Mouse (Mus musculus): ENCODE measurements around the gene Usp28. TPM values are rescaled to one million over a fixed set of nuclear protein-coding genes. Genes with fewer than 3 reads are reported as not detected.

Gene Usp28
- polyA plus RNA-seq, 1 experiment from 2014 or later: 19.6 TPM

DNA sequence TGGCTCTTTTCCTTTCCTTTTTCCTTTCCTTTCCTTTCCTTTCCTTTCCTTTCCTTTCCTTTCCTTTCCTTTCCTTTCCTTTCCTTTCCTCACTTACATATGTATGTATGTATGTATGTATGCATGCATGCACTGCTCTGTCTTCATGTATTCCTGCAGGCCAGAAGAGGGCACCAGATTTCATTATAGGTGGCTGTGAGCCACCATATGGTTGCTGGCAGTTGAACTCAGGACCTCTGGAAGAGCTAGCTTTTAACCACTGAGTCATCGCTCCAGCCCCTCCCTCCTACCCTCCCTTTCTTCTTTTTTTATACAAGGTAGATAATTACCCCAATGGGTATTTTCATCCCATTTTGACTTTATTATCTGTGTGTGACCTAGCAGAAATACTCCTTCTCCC lies 10.6 kb downstream of the Usp28 start:
- H3K4me1 ChIP-seq (ENCODE audit: control insufficient read depth, insufficient read depth, low read length): no peaks in the 10 kb centered on the region
- H3K9me3 ChIP-seq (ENCODE audit: control insufficient read depth, low read length): no peaks in the 10 kb centered on the region
- 96% methylated on average over 1 of the region's 1 CpGs for WGBS
- H3K27ac ChIP-seq (ENCODE audit: low read length): no peak overlapping the region
- H3K4me3 ChIP-seq (ENCODE audit: low read length): no peak overlapping the region
- H3K36me3 ChIP-seq (ENCODE audit: control insufficient read depth, insufficient read depth, low read length): 0 out of 2 replicates have a peak, but pooled peaks cover 6% of the 10 kb centered on the region
- ATAC-seq: no peak
- H3K27me3 ChIP-seq (replicated peaks; ENCODE audit: control insufficient read depth, insufficient read depth, low read length): no peaks in the 10 kb centered on the region
- no peak overlapping the region for H3K4me2 ChIP-seq (ENCODE audit: low read depth, low read length)
- H3K9ac ChIP-seq (ENCODE audit: low read depth, low read length): no peak overlapping the region

DNA sequence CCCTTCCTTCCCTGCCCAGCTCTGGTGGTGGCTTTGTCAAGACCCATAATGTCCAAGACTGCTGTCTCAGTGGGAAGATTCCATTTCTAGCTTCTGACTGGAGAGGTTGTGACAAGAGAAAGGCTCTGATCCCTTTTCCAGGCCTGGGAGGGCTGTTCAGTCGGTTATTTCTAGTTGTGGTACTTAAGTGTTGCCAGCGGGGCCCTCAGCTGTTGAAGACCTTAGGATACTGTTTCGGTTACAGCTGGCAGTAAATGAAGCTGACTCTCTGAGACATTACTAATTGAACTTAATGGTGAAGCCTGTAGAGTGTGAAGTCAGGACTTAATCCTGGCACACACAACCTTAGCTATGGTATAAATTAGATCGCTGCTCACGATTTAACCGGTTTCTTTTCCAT lies 14.1 kb downstream of the Usp28 start:
- no peak overlapping the region for H3K27ac ChIP-seq (ENCODE audit: low read length)
- H3K4me2 ChIP-seq (ENCODE audit: low read depth, low read length): no peak overlapping the region
- no peak for ATAC-seq
- H3K4me1 ChIP-seq (ENCODE audit: control insufficient read depth, insufficient read depth, low read length): no peaks in the 10 kb centered on the region
- 83% methylated on average over 6 of the region's 6 CpGs for WGBS
- 0 out of 2 replicates have a peak, but pooled peaks cover 3% of the 10 kb centered on the region for H3K36me3 ChIP-seq (ENCODE audit: control insufficient read depth, insufficient read depth, low read length)
- no peaks in the 10 kb centered on the region for H3K27me3 ChIP-seq (replicated peaks; ENCODE audit: control insufficient read depth, insufficient read depth, low read length)
- no peak overlapping the region for H3K4me3 ChIP-seq (ENCODE audit: low read length)
- H3K9ac ChIP-seq (ENCODE audit: low read depth, low read length): no peak overlapping the region
- H3K9me3 ChIP-seq (ENCODE audit: control insufficient read depth, low read length): no peaks in the 10 kb centered on the region

DNA sequence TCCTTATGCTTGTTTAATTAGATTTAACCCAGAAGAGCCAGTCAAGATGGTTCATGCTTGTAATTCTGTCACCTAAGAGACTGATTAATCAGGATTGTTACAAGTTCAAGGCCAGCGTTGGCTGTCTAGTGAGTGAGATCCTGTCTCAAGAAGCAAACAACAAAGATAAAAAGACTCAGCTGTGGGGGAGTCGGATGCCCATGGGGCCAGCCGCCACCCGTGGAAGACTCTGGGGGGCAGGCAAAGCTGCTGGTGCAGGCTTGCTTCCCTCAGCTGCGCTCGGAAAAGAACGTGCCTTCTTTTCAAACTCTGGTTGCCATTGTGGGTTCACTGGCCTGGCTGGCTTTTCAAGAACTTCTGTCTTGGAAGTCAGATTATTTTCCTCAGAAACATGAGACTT lies 30.6 kb downstream of the Usp28 start:
- Histone ChIP-seq H3K27me3 (replicated peaks; ENCODE audit: control insufficient read depth, insufficient read depth, low read length) (no peaks in the 10 kb centered on the region), H3K36me3 (ENCODE audit: control insufficient read depth, insufficient read depth, low read length) (0 out of 2 replicates have a peak, but pooled peaks cover 2% of the 10 kb centered on the region), H3K4me1 (ENCODE audit: control insufficient read depth, insufficient read depth, low read length) (no peaks in the 10 kb centered on the region), H3K9ac (ENCODE audit: low read depth, low read length) (no peak overlapping the region), H3K9me3 (ENCODE audit: control insufficient read depth, low read length) (no peaks in the 10 kb centered on the region), H3K27ac (ENCODE audit: low read length) (no peak overlapping the region), H3K4me3 (ENCODE audit: low read length) (no peak overlapping the region), H3K4me2 (ENCODE audit: low read depth, low read length) (no peak overlapping the region)
- no peak for ATAC-seq
- 67% methylated on average over 7 of the region's 7 CpGs for WGBS

DNA sequence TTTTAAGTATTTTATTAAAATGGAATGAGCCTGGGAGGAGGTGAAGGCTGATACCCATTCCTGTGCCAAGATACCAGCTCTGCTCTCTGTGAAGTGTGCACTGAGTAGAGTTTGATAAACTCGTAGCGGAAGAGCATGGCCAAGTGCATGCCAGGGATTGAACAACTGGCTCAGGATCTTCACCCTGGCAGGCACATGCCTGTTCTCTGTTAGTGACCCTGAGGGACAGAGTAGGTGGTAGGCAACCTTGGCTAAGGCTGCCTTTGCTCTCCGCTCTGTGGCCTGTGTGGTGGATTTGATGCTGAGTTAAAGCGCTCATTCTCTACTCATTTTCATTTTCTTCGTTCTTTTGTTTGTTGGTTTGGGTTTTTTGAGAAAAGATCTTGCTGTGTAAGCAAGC lies 36.1 kb downstream of the Usp28 start:
- Histone ChIP-seq H3K27ac (ENCODE audit: low read length) (no peak overlapping the region), H3K4me2 (ENCODE audit: low read depth, low read length) (no peak overlapping the region), H3K4me1 (ENCODE audit: control insufficient read depth, insufficient read depth, low read length) (no peaks in the 10 kb centered on the region), H3K27me3 (replicated peaks; ENCODE audit: control insufficient read depth, insufficient read depth, low read length) (no peaks in the 10 kb centered on the region), H3K36me3 (ENCODE audit: control insufficient read depth, insufficient read depth, low read length) (peaks cover 4% of the 10 kb centered on the region), H3K4me3 (ENCODE audit: low read length) (no peak overlapping the region), H3K9me3 (ENCODE audit: control insufficient read depth, low read length) (no peaks in the 10 kb centered on the region), H3K9ac (ENCODE audit: low read depth, low read length) (no peak overlapping the region)
- WGBS: 90% methylated on average over 5 of the region's 5 CpGs
- ATAC-seq: no peak

DNA sequence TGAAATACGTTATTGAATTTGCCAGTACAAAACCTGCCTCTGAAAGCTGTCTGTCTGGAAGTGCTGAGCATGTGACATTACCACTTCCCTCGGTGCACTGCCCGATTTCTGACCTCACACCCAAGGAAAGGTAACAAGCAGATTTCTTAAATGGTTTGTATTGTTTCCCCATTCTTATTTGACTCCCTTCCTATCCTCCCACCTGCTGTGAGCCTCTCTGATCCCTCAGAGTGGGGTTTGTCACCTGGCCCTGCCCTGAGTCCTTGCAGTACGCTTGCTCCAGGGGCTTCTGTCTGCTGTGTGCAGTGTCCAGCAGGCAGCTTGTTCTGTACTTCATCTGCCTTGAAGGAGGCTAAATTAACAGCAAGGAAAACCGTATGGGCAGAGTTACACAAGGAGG lies 38.8 kb downstream of the Usp28 start:
- peaks cover 7% of the 10 kb centered on the region for H3K36me3 ChIP-seq (ENCODE audit: control insufficient read depth, insufficient read depth, low read length)
- 81% methylated on average over 5 of the region's 5 CpGs for WGBS
- no peak overlapping the region for H3K9ac ChIP-seq (ENCODE audit: low read depth, low read length)
- no peaks in the 10 kb centered on the region for H3K27me3 ChIP-seq (replicated peaks; ENCODE audit: control insufficient read depth, insufficient read depth, low read length)
- no peaks in the 10 kb centered on the region for H3K4me1 ChIP-seq (ENCODE audit: control insufficient read depth, insufficient read depth, low read length)
- H3K27ac ChIP-seq (ENCODE audit: low read length): no peak overlapping the region
- H3K4me3 ChIP-seq (ENCODE audit: low read length): no peak overlapping the region
- H3K4me2 ChIP-seq (ENCODE audit: low read depth, low read length): no peak overlapping the region
- H3K9me3 ChIP-seq (ENCODE audit: control insufficient read depth, low read length): no peaks in the 10 kb centered on the region
- no peak for ATAC-seq

DNA sequence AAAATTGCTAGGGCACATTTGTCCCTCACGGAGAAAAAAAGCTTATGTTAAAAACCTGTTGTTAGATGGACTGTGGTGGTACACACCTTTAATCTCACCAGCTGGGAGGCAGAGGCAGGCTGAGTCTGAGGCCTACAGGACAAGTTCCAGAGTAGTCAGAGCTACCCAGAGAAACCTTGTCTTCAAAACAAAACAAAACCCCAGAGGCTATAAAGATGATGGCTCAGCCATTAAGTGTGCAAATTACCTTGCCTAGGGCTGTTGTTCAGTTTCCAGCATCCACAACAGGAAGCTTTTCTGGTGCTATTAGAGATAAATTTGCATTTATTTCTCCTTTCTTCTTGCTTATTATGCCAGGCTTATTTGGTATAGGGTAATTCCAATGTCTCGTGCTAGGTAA lies 39.4 kb downstream of the Usp28 start:
- WGBS: 86% methylated on average over 2 of the region's 2 CpGs

DNA sequence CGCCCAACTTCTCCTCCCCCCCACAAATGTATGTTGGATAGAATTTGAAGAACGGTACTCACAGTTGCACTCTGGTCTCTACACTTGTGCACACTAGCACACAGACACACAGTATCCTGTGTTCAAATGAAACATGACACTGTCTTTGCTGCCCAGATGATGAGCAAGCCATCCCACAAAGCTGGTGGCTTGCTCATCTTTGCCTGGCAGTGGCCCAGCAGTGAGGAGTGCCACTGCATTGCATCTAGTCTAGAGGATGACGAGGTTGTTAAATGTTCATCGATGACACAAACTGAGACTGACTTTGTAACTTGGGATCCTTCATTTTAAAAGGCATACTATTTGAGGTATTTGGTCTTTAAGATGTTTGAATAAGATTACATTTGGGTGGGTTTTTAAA lies 49.6 kb downstream of the Usp28 start:
- H3K36me3 ChIP-seq (ENCODE audit: control insufficient read depth, insufficient read depth, low read length): no peaks in the 10 kb centered on the region; the same call in 1 of the 2 replicates
- WGBS: 94% methylated on average over 4 of the region's 4 CpGs

More for the DNA sequence above, 39.4 kb downstream of the Usp28 start:
- H3K36me3 ChIP-seq (ENCODE audit: control insufficient read depth, insufficient read depth, low read length): peaks cover 7% of the 10 kb centered on the region
- H3K27me3 ChIP-seq (replicated peaks; ENCODE audit: control insufficient read depth, insufficient read depth, low read length): no peaks in the 10 kb centered on the region
- H3K4me2 ChIP-seq (ENCODE audit: low read depth, low read length): no peak overlapping the region
- H3K9me3 ChIP-seq (ENCODE audit: control insufficient read depth, low read length): no peaks in the 10 kb centered on the region
- no peak overlapping the region for H3K27ac ChIP-seq (ENCODE audit: low read length)
- no peak for ATAC-seq
- no peaks in the 10 kb centered on the region for H3K4me1 ChIP-seq (ENCODE audit: control insufficient read depth, insufficient read depth, low read length)
- H3K4me3 ChIP-seq (ENCODE audit: low read length): no peak overlapping the region
- H3K9ac ChIP-seq (ENCODE audit: low read depth, low read length): no peak overlapping the region

DNA sequence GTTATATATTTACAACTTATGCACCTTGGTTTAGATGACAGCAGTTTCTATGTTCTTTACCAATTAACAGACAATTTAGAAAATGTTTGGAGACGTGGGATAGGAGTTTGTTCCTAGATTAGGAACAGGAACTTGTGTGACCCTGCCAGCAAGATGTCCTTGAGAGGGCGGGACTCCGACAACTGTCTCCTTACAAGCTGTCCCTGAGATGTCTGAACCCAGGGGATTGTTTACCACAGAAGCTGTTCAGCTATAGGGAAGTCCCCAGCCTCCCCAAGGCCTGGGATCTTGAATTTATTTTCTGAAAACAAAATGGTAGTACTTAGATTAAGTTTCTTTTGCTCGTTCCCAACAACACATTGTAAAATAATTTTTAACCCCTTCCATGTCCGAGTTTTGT lies 65.7 kb downstream of the Usp28 start:
- no peak overlapping the region for H3K9ac ChIP-seq (ENCODE audit: low read depth, low read length)
- no peak for ATAC-seq
- H3K27ac ChIP-seq (ENCODE audit: low read length): no peak overlapping the region
- no peaks in the 10 kb centered on the region for H3K36me3 ChIP-seq (ENCODE audit: control insufficient read depth, insufficient read depth, low read length)
- H3K4me3 ChIP-seq (ENCODE audit: low read length): no peak overlapping the region
- H3K4me1 ChIP-seq (ENCODE audit: control insufficient read depth, insufficient read depth, low read length): no peaks in the 10 kb centered on the region
- no peak overlapping the region for H3K4me2 ChIP-seq (ENCODE audit: low read depth, low read length)
- H3K27me3 ChIP-seq (replicated peaks; ENCODE audit: control insufficient read depth, insufficient read depth, low read length): no peaks in the 10 kb centered on the region
- H3K9me3 ChIP-seq (ENCODE audit: control insufficient read depth, low read length): no peaks in the 10 kb centered on the region
- 66% methylated on average over 5 of the region's 5 CpGs for WGBS

More for the DNA sequence above, 49.6 kb downstream of the Usp28 start:
- Histone ChIP-seq H3K4me3 (ENCODE audit: low read length) (no peak overlapping the region), H3K9ac (ENCODE audit: low read depth, low read length) (no peak overlapping the region), H3K4me1 (ENCODE audit: control insufficient read depth, insufficient read depth, low read length) (no peaks in the 10 kb centered on the region), H3K27ac (ENCODE audit: low read length) (no peak overlapping the region), H3K4me2 (ENCODE audit: low read depth, low read length) (no peak overlapping the region), H3K27me3 (replicated peaks; ENCODE audit: control insufficient read depth, insufficient read depth, low read length) (no peaks in the 10 kb centered on the region), H3K9me3 (ENCODE audit: control insufficient read depth, low read length) (no peaks in the 10 kb centered on the region)
- ATAC-seq: no peak

DNA sequence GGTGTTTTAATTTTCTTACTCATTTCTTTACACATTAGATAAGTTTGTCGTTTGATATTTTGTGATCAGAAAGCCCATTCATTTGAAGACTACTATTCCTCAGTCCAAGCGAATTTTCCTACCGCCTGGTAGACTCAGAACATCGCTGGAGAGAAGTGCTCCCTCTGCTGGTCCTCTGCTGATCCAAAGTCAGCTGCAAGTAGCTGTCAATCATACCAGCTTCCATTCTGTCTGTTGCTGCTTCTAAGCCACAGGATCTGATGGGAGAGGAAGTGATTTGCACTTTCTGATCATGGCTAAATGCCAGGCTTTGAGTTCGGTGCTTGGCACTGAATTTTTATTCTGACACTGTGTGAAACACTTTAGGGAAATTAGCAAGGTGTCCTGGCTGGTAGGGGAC lies 66.2 kb downstream of the Usp28 start:
- 12% methylated on average over 5 of the region's 5 CpGs for WGBS

DNA sequence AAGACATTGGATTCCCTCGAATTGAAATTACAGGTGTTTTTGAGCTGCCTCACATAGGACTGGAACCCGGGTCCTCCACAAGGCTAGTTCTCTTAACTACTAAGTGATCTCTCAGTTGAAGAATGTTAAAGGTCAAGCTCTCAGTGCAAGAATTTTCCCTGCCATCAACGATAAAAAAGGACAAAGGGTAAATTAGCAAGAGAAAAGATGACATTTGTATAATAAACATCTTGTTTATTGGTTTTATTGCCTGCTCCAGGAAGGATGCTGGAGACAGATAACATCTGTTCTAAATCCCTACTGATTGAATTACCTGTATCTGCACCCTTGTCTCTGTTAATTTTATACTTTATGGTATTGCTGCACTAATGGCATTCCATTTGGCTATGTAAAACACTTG lies 68.9 kb downstream of the Usp28 start:
- Histone ChIP-seq H3K27ac (ENCODE audit: low read length) (no peak overlapping the region), H3K4me3 (ENCODE audit: low read length) (no peak overlapping the region), H3K9me3 (ENCODE audit: control insufficient read depth, low read length) (no peaks in the 10 kb centered on the region), H3K4me2 (ENCODE audit: low read depth, low read length) (no peak overlapping the region), H3K27me3 (replicated peaks; ENCODE audit: control insufficient read depth, insufficient read depth, low read length) (no peaks in the 10 kb centered on the region), H3K9ac (ENCODE audit: low read depth, low read length) (no peak overlapping the region), H3K4me1 (ENCODE audit: control insufficient read depth, insufficient read depth, low read length) (peaks cover 8% of the 10 kb centered on the region), H3K36me3 (ENCODE audit: control insufficient read depth, insufficient read depth, low read length) (no peaks in the 10 kb centered on the region)
- no peak for ATAC-seq
- 75% methylated on average over 3 of the region's 3 CpGs for WGBS

More for the DNA sequence above, 66.2 kb downstream of the Usp28 start:
- no peak for ATAC-seq
- Histone ChIP-seq H3K4me3 (ENCODE audit: low read length) (no peak overlapping the region), H3K36me3 (ENCODE audit: control insufficient read depth, insufficient read depth, low read length) (no peaks in the 10 kb centered on the region), H3K4me1 (ENCODE audit: control insufficient read depth, insufficient read depth, low read length) (peaks cover 3% of the 10 kb centered on the region), H3K27me3 (replicated peaks; ENCODE audit: control insufficient read depth, insufficient read depth, low read length) (no peaks in the 10 kb centered on the region), H3K9ac (ENCODE audit: low read depth, low read length) (no peak overlapping the region), H3K4me2 (ENCODE audit: low read depth, low read length) (no peak overlapping the region), H3K9me3 (ENCODE audit: control insufficient read depth, low read length) (no peaks in the 10 kb centered on the region), H3K27ac (ENCODE audit: low read length) (no peak overlapping the region)
